Comparison of ENCODE assay signal across 13 mouse cellular contexts in genomic region chr1:69513595-69514250, GRCm38 (mm10).
DNase-seq lines count a peak whose midpoint lies in the region; ATAC-seq and TF ChIP-seq lines count a peak whose summit lies in the region.
"Had no signal": no experiment of that assay in that cellular context is flagged by ENCODE, and none has a peak within 500 bp of the region (broad histone marks: within the 10 kb centered on the region; RNA-seq: fewer than 3 reads in every experiment).

No protein-coding gene starts in this region.

- H3K36me3 ChIP-seq in heart, embryonic 11.5 days (ENCODE audit: control insufficient read depth, insufficient read depth, low read length) = no peaks in the 10 kb centered on the region
- no peaks in the 10 kb centered on the region for H3K36me3 ChIP-seq in liver, embryonic 13.5 days
- no peaks in the 10 kb centered on the region for H3K36me3 ChIP-seq in stomach, embryonic 16.5 days (ENCODE audit: control insufficient read depth, insufficient read depth, low read length)
- H3K36me3 ChIP-seq: embryonic facial prominence, embryonic 15.5 days; limb, embryonic 10.5 days; midbrain, embryonic 12.5 days had no signal

- 3% methylated on average over 5 of the region's 5 CpGs for WGBS in heart, embryonic 11.5 days (ENCODE audit: insufficient replicate concordance)
- WGBS in liver, embryonic 13.5 days (ENCODE audit: insufficient replicate concordance) = 2% methylated on average over 5 of the region's 5 CpGs
- 15% methylated on average over 5 of the region's 5 CpGs for WGBS in stomach, embryonic 16.5 days
- WGBS in cerebellum, adult 2 months = 57% methylated on average over 5 of the region's 5 CpGs

- no peaks in the 10 kb centered on the region for H3K9me3 ChIP-seq in heart, embryonic 11.5 days (replicated peaks; ENCODE audit: control insufficient read depth, low read length)
- no peaks in the 10 kb centered on the region for H3K9me3 ChIP-seq in liver, embryonic 13.5 days (replicated peaks)
- H3K9me3 ChIP-seq in stomach, embryonic 16.5 days (replicated peaks; ENCODE audit: control insufficient read depth, low read length) = no peaks in the 10 kb centered on the region
- H3K9me3 ChIP-seq: embryonic facial prominence, embryonic 15.5 days; limb, embryonic 10.5 days; midbrain, embryonic 12.5 days had no signal

- TF ChIP-seq POLR2A in cerebellum, adult 2 months (IDR thresholded peaks at IDR 0.05; ENCODE audit: borderline replicate concordance, insufficient read depth, low read length) = no peak

- H3K4me3 ChIP-seq in heart, embryonic 11.5 days (ENCODE audit: low read depth, low read length) = no peak overlapping the region
- no peak overlapping the region for H3K4me3 ChIP-seq in liver, embryonic 13.5 days (replicated peaks)
- no peak overlapping the region for H3K4me3 ChIP-seq in stomach, embryonic 16.5 days (replicated peaks; ENCODE audit: low read length)
- H3K4me3 ChIP-seq in cerebellum, adult 2 months (replicated peaks; ENCODE audit: insufficient read depth, low read depth, low read length) = no peak overlapping the region
- H3K4me3 ChIP-seq: embryonic facial prominence, embryonic 15.5 days; limb, embryonic 10.5 days; midbrain, embryonic 12.5 days had no signal

- ATAC-seq in heart, embryonic 11.5 days (replicated peaks; ENCODE audit: insufficient number of reproducible peaks, low FRiP score, low TSS enrichment) = no peak
- ATAC-seq in liver, embryonic 13.5 days (ENCODE audit: low read depth) = peak; percentile 80
- ATAC-seq in stomach, embryonic 16.5 days (ENCODE audit: insufficient read depth, low FRiP score) = 0 out of 2 replicates have a peak, but pooled peaks have one; percentile 60

- no peaks in the 10 kb centered on the region for H3K27me3 ChIP-seq in heart, embryonic 11.5 days (ENCODE audit: control insufficient read depth, insufficient read depth, low read length)
- no peaks in the 10 kb centered on the region for H3K27me3 ChIP-seq in liver, embryonic 13.5 days
- H3K27me3 ChIP-seq in stomach, embryonic 16.5 days (ENCODE audit: control insufficient read depth, insufficient read depth, low read length) = no peaks in the 10 kb centered on the region
- no peaks in the 10 kb centered on the region for H3K27me3 ChIP-seq in cerebellum, adult 2 months (ENCODE audit: control insufficient read depth, insufficient read depth, low read length)
- H3K27me3 ChIP-seq: embryonic facial prominence, embryonic 15.5 days; midbrain, embryonic 12.5 days had no signal

- H3K9ac ChIP-seq in heart, embryonic 11.5 days (ENCODE audit: low read depth, low read length) = no peak overlapping the region
- H3K9ac ChIP-seq in liver, embryonic 13.5 days = no peak overlapping the region
- H3K9ac ChIP-seq in stomach, embryonic 16.5 days (ENCODE audit: low read length) = no peak overlapping the region
- H3K9ac ChIP-seq: embryonic facial prominence, embryonic 15.5 days; midbrain, embryonic 12.5 days had no signal

- peaks cover 9% of the 10 kb centered on the region for H3K4me1 ChIP-seq in heart, embryonic 11.5 days (ENCODE audit: control insufficient read depth, insufficient read depth, low read length)
- H3K4me1 ChIP-seq in liver, embryonic 13.5 days (replicated peaks) = peaks cover 64% of the 10 kb centered on the region
- peaks cover 9% of the 10 kb centered on the region; the same call in 1 of the 2 replicates for H3K4me1 ChIP-seq in stomach, embryonic 16.5 days (ENCODE audit: control insufficient read depth, insufficient read depth, low read length)
- no peaks in the 10 kb centered on the region for H3K4me1 ChIP-seq in cerebellum, adult 2 months (ENCODE audit: control insufficient read depth, insufficient read depth, low read length)
- H3K4me1 ChIP-seq: embryonic facial prominence, embryonic 15.5 days; limb, embryonic 10.5 days had no signal

- no peak for TF ChIP-seq CTCF in cerebellum, adult 2 months (IDR thresholded peaks at IDR 0.05; ENCODE audit: borderline replicate concordance, insufficient read depth, low read depth, low read length)

- no peak for DNase-seq in heart, adult 18-20 months
- DNase-seq in urinary bladder, postnatal 14 days (ENCODE audit: low spot score) = peak; percentile 49
- no peak for DNase-seq in urinary bladder, postnatal 4 days (ENCODE audit: low spot score in 2 of 2)
- DNase-seq in liver, embryonic 13.5 days = peak; percentile 31
- no peak for DNase-seq in gastrocnemius, postnatal 10 days
- DNase-seq in cerebellum, adult 2 months = no peak
- DNase-seq: heart, postnatal 36 days; kidney, postnatal 25 days had no signal

- peak overlapping the region; percentile 21; the same call in 1 of the 2 replicates for H3K4me2 ChIP-seq in heart, embryonic 11.5 days
- H3K4me2 ChIP-seq in liver, embryonic 13.5 days = peak overlapping the region; percentile 49
- H3K4me2 ChIP-seq in stomach, embryonic 16.5 days (ENCODE audit: low read depth, low read length) = no peak overlapping the region
- H3K4me2 ChIP-seq: embryonic facial prominence, embryonic 15.5 days; midbrain, embryonic 12.5 days had no signal

- H3K27ac ChIP-seq in heart, embryonic 11.5 days (ENCODE audit: low read depth, low read length) = no peak overlapping the region
- H3K27ac ChIP-seq in liver, embryonic 13.5 days = peak overlapping the region; percentile 56
- H3K27ac ChIP-seq in stomach, embryonic 16.5 days (ENCODE audit: low read length) = no peak overlapping the region
- no peak overlapping the region for H3K27ac ChIP-seq in cerebellum, adult 2 months (ENCODE audit: insufficient read depth, low read length)
- H3K27ac ChIP-seq: embryonic facial prominence, embryonic 15.5 days; limb, embryonic 10.5 days; midbrain, embryonic 12.5 days had no signal

Comparison
In these comparisons a context has a peak if more than half of its experiments do, and no peak if none do; other contexts are left out.
1. DNase-seq: peak in urinary bladder, postnatal 14 days (single experiment) and liver, embryonic 13.5 days (single experiment); none in heart, adult 18-20 months (0 of 2), urinary bladder, postnatal 4 days (0 of 2), gastrocnemius, postnatal 10 days (single experiment) and cerebellum, adult 2 months (0 of 2).